Mouse (Mus musculus): ENCODE measurements around the gene Olfr1242.

The Olfr1242 gene

DNA sequence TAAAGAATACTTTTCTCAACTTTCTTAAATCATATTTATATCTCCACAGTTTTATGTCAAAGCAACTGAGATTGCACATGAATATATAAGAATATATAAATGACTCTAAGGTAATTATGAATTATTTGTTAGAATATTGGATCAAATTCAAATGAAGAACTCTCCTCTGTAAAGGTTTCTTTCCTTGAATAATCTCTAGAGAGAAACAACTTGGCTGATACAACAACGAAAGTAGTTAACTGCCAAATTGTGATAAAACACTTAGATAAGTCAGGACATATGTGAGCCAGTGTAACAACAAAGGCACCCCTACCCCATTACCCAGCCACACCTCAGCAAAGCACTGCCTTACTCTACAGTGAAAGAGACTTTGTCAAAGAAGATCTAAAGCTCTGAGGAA, at the start of gene Olfr1242:
Olfr1242 (minus strand) TSS at position 101 of the 400 bp plus-strand sequence.
- DNase-seq (ENCODE audit: low read depth, low spot score): no peak

- no peak for DNase-seq (ENCODE audit: low read depth, low spot score)
These were observed 46.4 kb upstream of the Olfr1242 start for GRCm38 (mm10) chr2:89544516-89544915.

- no peak for DNase-seq (ENCODE audit: low read depth, low spot score)
These were observed 41.8 kb upstream of the Olfr1242 start for GRCm38 (mm10) chr2:89539923-89540322.

DNA sequence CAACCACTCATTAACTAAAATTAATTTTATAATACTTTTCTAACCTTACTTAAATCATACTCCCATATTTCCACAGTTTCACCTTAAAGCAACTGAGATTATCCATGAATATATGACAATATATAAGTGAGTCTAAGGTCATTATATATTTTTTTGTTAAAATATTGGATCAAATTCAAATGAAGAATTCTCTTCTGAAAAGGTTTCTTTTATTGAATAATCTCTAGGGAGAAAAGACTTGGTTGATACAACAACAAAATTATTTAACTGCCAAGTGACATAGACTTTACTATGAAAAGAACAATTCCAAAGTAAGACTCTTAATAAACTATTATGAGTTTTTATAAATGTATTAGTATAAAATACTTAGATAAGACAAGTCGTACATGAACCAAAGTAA, 33.3 kb upstream of the Olfr1242 start, which contains the start of gene Olfr1243:
Olfr1243 (minus strand) TSS at position 101 of the 400 bp plus-strand sequence.
- no peak for DNase-seq (ENCODE audit: low read depth, low spot score)

- DNase-seq (ENCODE audit: low read depth, low spot score): no peak
These were observed 11.1 kb downstream of the Olfr1242 start, which contains the start of gene Olfr1241 for GRCm38 (mm10) chr2:89487026-89487425. TSS of gene Olfr1241 (minus strand) at chr2:89487126.

DNA sequence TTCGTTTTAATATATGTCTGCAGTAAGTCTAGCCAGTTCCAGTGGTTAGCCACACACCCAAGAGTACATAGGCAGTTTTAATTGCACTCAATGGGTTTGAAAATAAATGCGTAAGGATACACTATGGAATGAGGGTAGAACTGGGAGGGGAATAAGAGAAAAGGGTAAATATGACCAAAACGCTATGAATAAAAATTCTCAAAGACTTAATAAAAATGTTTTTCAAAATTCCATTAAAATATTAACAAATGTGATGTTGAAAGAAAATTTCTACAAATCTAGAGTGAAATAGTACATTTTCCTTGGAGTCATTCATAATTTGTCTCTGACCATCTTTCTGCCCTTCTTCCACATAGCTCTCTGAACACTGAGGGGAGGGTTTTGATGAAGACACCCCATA, 55.2 kb downstream of the Olfr1242 start, which contains the start of gene Olfr1240:
Olfr1240 (minus strand) TSS at position 101 of the 400 bp plus-strand sequence.
- DNase-seq (ENCODE audit: low read depth, low spot score): no peak
